Mouse (Mus musculus) gastrocnemius, postnatal 14 days (tissue): Measurements from ENCODE around the gene Spaca4. TPM values are rescaled to one million over a fixed set of nuclear protein-coding genes. Genes with fewer than 3 reads are reported as not detected.

Experiments
- DNase-seq: peaks from one replicate; pipeline ENCODE4 v3.0.0; 2021; ENCODE audit warnings: mixed read lengths
- intact Hi-C: fragments of 180-260 bp; cut with DNase I; formaldehyde crosslinking; loops from one replicate; pipeline ENCODE4 v1.15.1; 2025; ENCODE audit warnings: low total_unique reads
- total RNA-seq, 2 experiments: library from RNA; stranded (reverse); gene quantifications; 2 replicates each; pipeline ENCODE4 v1.2.3; 2021

The Spaca4 gene
- total RNA-seq, 2 experiments from 2014 or later = not detected

GRCm38 (mm10) chr7:45681046-45681736 is 44.4 kb downstream of the Spaca4 start:
- peak; percentile 50 for DNase-seq

GRCm38 (mm10) chr7:45679966-45680621 is 45.5 kb downstream of the Spaca4 start:
- intact Hi-C loops = no loop called here
- DNase-seq = no peak

More at GRCm38 (mm10) chr7:45681046-45681736, 44.4 kb downstream of the Spaca4 start:
- intact Hi-C loops = no loop called here

GRCm38 (mm10) chr7:45678513-45678912 is 47.1 kb downstream of the Spaca4 start:
- DNase-seq = no peak
- intact Hi-C loops = no loop called here

- no peak for DNase-seq
- intact Hi-C loops = no loop called here
Observed at GRCm38 (mm10) chr7:45677627-45678295, 47.9 kb downstream of the Spaca4 start.

Other genes with a start within 250 kb of the Spaca4 start
- not detected for gene Tulp2, start 243.9 kb downstream of the Spaca4 start, total RNA-seq
- 1 to 10 TPM; 6.0 to 6.2 TPM for gene Gm45808, start 239.0 kb downstream of the Spaca4 start, total RNA-seq
- 10 to 100 TPM in 1 of 2 experiments, 1 to 10 TPM in 1; 9.4 to 10.5 TPM for gene Dhdh, start 237.0 kb downstream of the Spaca4 start, total RNA-seq
- gene Nucb1, start 215.4 kb downstream of the Spaca4 start, total RNA-seq = 100 to 1,000 TPM; 100 TPM
- gene Ppp1r15a, start 199.5 kb downstream of the Spaca4 start, total RNA-seq = 10 to 100 TPM; 13.1 to 18.4 TPM
- 10 to 100 TPM in 1 of 2 experiments, 1 to 10 TPM in 1; 6.8 to 14.8 TPM for gene Plekha4, start 199.5 kb downstream of the Spaca4 start, total RNA-seq
- gene Hsd17b14, start 170.9 kb downstream of the Spaca4 start, total RNA-seq = 1 to 10 TPM; 1.7 to 2.3 TPM
- 10 to 100 TPM; 37.2 to 37.8 TPM for gene Bcat2, start 155.7 kb downstream of the Spaca4 start, total RNA-seq
- gene Fgf21, start 110.3 kb downstream of the Spaca4 start, total RNA-seq = not detected
- gene Fut1, start 108.5 kb downstream of the Spaca4 start, total RNA-seq = under 1 TPM in 1 of 2 experiments, not detected in 1; 0.11 TPM
- gene Izumo1, start 104.0 kb downstream of the Spaca4 start, total RNA-seq = under 1 TPM; 0.12 to 0.18 TPM
- 10 to 100 TPM; 14.1 to 16.1 TPM for gene Rasip1, start 98.3 kb downstream of the Spaca4 start, total RNA-seq
- 10 to 100 TPM; 60.3 to 85.3 TPM for gene Mamstr, start 85.8 kb downstream of the Spaca4 start, total RNA-seq
- gene Fut2, start 59.4 kb downstream of the Spaca4 start, total RNA-seq = under 1 TPM; 0.58 to 0.66 TPM
- under 1 TPM; 0.51 to 0.62 TPM for gene Ntn5, start 41.8 kb downstream of the Spaca4 start, total RNA-seq
- under 1 TPM; 0.18 to 0.31 TPM for gene Sec1, start 31.4 kb downstream of the Spaca4 start, total RNA-seq
- 1 to 10 TPM; 4.5 to 4.6 TPM for gene Car11, start 26.0 kb downstream of the Spaca4 start, total RNA-seq
- 10 to 100 TPM; 20.6 to 32.8 TPM for gene Dbp, start 20.7 kb downstream of the Spaca4 start, total RNA-seq
- 100 to 1,000 TPM; 607 to 662 TPM for gene Rpl18, start 10.4 kb downstream of the Spaca4 start, total RNA-seq
- 10 to 100 TPM; 12.0 to 13.2 TPM for gene Sphk2, start 7.8 kb downstream of the Spaca4 start, total RNA-seq
- gene Fam83e, start 4.6 kb downstream of the Spaca4 start, total RNA-seq = under 1 TPM; 0.16 TPM
- gene Lmtk3, start 57.9 kb upstream of the Spaca4 start, total RNA-seq = under 1 TPM; 0.11 to 0.39 TPM
- not detected for gene Sult2b1, start 58.9 kb upstream of the Spaca4 start, total RNA-seq
- gene Cyth2, start 88.8 kb upstream of the Spaca4 start, total RNA-seq = 10 to 100 TPM; 34.6 to 35.8 TPM
- gene Kcnj14, start 99.0 kb upstream of the Spaca4 start, total RNA-seq = under 1 TPM; 0.16 to 0.18 TPM
- 10 to 100 TPM; 10.5 to 16.5 TPM for gene Grwd1, start 105.1 kb upstream of the Spaca4 start, total RNA-seq
- gene Kdelr1, start 147.0 kb upstream of the Spaca4 start, total RNA-seq = 10 to 100 TPM; 64.2 to 68.5 TPM
- gene Grin2d, start 152.6 kb upstream of the Spaca4 start, total RNA-seq = under 1 TPM; 0.44 to 0.64 TPM
- gene Syngr4, start 170.9 kb upstream of the Spaca4 start, total RNA-seq = under 1 TPM in 1 of 2 experiments, not detected in 1; 0.24 TPM
- gene Tmem143, start 171.1 kb upstream of the Spaca4 start, total RNA-seq = 10 to 100 TPM; 49.2 to 61.0 TPM
- gene Emp3, start 195.6 kb upstream of the Spaca4 start, total RNA-seq = 10 to 100 TPM; 21.5 to 31.1 TPM
- under 1 TPM; 0.39 to 0.78 TPM for gene Ccdc114, start 198.3 kb upstream of the Spaca4 start, total RNA-seq